Mouse (Mus musculus) lung, adult 18-20 months (tissue): ENCODE results near the gene Kif5c.

Experiments
- DNase-seq, 2 experiments: peaks; one replicate each; pipeline ENCODE4 v3.0.0; 2022; ENCODE audit warnings: mixed read lengths in 2 of 2

Kif5c gene

DNA sequence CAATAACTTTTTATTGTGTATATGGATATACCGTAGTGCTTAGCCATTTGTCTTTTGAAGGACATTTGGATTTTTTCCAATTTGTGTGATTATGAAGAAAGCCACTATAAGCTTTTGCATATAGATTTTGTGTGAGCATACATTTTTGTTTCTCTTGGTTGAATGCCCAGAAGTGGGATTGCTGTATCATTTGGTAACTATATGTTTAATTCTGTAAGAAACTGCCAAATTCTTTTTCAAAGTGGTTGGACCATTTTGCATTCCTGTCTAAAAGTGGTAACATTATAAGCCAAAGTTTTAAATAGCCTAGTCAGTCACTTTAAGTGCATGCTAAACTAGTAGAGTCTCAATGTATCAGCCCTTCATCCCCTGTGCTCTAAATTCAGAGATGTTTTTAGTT, 6.5 kb downstream of the Kif5c start:
- no peak for DNase-seq

- no peak for DNase-seq
These were observed 8.5 kb downstream of the Kif5c start for GRCm38 (mm10) chr2:49627611-49628010.

DNA sequence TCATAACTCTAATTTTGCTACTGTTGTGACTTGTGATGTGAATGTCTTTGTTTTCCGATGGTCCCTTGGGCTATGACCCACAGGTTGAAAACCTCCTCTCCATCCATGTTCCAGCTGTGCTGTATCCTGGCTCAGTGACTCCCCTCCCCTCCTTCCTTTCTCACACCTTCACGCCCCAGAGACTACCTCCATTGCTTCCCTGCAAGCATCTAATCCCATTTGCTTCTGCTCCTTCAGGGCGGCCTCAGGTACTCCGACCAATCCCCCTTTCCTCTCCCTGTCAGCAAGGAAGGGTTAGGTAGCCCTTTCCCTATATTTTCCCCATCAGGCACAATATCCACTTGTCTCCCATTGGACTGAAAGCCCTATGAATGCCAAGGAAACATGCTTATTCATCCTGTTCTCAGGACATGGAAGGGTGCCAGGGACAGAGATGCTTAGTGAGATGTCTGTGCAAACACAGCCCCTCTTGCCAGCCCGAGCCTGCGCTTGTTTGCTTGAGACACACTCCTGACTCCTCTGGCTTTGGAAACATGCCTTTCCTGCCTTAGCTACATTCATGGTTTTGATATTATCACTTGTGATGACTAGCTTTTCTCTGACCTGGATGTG, 9.1 kb downstream of the Kif5c start:
- DNase-seq = no peak

DNA sequence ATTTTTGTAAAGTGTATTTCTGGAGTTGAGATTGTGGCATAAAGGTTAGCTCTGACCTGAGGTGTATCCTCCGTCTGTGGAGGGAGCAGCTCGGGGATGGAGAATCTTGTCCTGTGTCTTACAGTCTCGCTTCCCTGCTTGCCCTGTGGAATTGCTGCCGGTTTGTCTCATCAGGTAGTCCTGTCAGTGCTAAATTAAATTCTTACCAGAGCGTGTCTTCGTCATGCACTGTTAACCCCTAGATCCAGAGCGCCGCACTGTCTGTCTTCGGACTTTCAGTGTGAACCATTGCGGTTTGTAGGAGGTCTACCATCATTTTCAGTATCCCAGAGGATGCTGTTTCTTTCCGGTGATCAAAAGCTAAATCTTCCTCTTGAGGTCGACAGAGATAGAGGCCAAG, 10.1 kb downstream of the Kif5c start:
- DNase-seq = no peak

DNA sequence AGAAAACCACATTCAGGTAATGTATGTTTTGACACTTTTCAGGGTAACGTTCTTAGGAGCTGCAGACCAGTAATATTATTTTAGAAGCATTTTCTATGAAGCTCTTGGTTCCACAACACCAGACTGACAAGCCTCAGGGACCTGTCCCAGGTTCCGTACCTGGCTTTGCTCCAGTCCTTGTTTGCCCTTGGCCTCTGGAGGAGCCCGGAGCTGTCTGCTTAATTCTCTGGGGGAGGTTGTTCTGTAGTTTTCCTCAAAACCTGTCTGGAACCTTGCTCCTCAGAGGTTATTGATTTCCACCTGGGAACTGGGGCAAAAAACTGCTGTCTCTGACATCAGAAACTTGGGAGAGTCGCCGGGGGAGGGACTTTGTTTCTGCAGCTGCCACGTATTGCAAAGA, 11.5 kb downstream of the Kif5c start:
- DNase-seq = no peak

GRCm38 (mm10) chr2:49633231-49633630, 14.1 kb downstream of the Kif5c start:
- DNase-seq = no peak

GRCm38 (mm10) chr2:49642761-49643160, 23.7 kb downstream of the Kif5c start:
- no peak for DNase-seq

GRCm38 (mm10) chr2:49643756-49644155, 24.7 kb downstream of the Kif5c start:
- no peak for DNase-seq

GRCm38 (mm10) chr2:49647591-49647990, 28.5 kb downstream of the Kif5c start:
- DNase-seq = no peak

DNA sequence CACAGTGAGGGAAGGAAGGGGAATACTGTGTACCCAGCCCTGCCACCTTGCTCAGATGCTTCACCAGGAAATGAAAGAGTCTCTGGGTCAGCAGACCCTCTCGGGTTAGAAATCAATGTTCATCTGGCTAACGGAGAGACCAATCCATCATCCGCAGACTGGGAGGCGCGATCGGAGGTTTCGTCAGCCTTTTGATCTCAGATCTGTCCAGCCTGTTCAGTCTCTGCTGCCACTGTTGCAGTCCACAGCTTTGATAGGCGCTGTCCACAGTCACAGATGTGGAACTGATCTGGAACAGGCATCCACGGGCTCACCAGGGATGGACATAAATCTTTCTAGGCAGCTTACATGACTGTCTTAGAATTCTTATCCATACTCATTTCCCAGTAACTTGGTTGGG, 29.2 kb downstream of the Kif5c start:
- no peak for DNase-seq

- no peak for DNase-seq
These were observed 29.7 kb downstream of the Kif5c start for GRCm38 (mm10) chr2:49648806-49649205.

DNA sequence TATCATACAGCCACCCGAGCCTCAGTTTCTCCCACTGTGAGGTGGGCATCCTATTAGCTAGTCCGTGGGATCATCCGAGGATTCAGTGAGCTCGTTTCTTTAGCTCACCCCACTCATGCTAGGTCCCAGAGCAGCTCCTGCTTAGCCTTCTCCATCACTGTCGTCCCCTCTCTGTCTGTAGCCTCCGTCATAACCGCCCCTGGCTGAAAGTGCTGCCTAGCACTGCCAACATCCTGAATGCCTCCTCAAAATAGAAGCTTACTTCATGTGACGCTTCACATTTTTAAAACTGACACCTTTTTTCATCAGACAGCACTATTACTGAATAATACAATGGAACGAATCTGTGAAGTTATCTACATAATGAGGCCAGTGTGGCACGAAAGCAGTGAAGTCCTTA, 30.1 kb downstream of the Kif5c start:
- no peak for DNase-seq

- DNase-seq = no peak
These were observed 32.6 kb downstream of the Kif5c start for GRCm38 (mm10) chr2:49651737-49652136.

GRCm38 (mm10) chr2:49654606-49655005, 35.5 kb downstream of the Kif5c start:
- no peak for DNase-seq

DNA sequence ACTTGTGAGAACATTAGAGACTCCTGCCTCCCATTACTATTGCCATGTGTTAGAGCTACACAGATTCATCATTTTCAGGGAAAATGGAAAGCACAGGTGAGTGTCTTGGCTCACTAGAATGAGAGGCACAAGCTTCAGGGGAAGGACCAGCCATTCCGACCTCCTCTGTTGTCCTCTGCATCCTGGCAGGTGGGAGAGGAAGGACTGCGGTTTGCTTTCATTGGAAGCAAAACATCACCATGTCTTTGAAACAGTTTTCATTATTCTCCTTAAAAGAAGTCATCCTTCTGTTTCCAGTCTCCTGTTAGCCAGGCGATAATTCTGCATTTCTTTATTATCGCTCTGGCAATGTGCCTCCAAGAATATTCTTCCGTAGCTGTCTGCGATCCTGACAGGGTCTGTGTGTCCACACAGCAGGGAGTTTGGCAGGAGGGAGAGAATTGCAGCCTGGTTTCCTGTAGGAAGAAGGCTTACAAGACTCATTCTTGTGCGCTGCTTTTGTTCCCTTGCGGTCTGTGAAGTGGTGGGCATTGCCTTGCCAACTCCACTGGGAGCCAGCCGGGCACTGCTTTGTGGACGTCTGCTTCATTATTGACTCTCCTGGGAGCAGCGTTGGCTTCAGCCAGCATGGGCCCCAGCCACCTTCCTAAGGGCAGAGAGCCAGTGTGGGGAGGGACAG, 36.2 kb downstream of the Kif5c start:
- peak; percentile 22 to 53 for DNase-seq

DNA sequence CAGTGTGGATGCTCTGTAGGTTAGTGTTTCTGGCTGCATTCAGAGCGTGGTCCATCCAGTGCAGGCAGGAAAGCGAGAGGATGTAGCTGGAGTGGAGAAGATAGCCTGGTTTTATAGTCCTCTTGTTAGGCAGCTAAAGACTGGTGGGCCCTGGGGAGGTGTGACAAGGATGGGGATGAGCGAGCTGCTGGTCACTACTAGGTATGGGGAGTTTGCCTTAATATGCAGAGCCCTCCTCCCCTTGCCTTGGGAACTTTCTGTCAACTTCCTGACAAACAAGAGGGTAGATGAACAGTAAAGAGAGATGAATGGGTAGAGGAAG, 36.7 kb downstream of the Kif5c start:
- DNase-seq = no peak

GRCm38 (mm10) chr2:49656988-49657387, 37.9 kb downstream of the Kif5c start:
- no peak for DNase-seq

DNA sequence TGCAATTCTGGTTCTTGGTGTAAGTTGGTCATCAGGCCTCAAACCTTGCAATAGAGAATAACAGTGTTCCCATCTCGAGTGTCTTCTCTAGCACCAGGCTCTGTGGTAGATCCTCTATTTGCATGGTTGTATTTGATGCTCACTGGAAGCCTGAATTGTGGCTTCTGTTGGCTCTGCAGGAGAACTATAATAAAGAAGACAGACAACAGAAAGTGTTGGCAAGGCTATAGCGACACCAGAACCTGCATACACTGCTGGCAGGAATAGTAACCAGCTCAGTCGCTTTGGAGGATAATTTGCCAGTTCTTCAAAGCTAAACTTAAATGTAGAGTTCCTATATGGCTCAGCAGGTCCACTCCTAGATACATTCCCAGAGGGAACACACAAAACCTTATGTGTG, 38.6 kb downstream of the Kif5c start:
- DNase-seq = no peak

DNA sequence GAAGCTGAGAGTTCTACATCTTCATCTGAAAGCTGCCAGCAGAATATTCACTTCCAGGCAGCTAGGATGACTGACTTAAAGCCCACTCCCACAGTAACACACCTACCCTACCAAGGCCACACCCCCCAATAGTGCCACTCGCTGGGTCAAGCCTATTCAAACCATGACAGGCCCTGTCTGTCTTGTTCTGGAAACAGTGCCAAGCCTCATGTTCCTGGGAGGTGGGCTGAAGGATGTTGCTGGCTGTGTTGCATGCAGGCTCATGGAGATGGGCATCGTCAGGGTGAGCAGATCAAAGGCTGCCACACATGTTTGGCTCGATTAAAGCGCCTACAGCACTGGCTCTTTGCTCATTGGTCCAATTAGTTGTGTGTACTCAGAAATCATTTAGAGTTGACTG, 39.9 kb downstream of the Kif5c start:
- no peak for DNase-seq

GRCm38 (mm10) chr2:49659964-49660363, 40.9 kb downstream of the Kif5c start:
- no peak for DNase-seq

DNA sequence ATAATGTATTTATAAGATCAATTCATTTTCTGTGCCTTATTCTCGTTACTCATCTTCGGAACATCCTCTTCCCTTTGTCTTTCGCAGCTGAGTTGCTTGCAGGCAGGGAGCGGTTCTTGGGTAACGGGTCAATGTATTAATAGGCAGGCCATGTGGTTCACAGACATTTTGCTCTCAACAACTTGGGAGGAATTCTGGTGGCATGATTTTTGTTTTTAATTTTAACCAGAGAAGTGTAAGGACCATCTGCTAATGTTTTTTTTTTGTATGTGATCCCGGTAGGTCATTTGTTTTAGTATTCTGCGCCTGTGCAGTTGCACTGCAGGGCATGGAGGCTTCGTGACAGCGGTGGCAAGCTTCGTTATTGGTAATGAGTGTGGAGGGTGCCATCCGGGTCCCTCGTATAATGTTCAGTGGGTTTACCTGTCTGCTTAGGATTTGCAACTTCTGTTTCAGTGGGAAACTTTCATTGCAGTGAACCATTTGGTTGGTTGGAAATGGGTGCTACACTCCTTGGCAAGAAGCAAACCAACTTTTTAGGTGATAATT, 41.4 kb downstream of the Kif5c start:
- DNase-seq = no peak

DNA sequence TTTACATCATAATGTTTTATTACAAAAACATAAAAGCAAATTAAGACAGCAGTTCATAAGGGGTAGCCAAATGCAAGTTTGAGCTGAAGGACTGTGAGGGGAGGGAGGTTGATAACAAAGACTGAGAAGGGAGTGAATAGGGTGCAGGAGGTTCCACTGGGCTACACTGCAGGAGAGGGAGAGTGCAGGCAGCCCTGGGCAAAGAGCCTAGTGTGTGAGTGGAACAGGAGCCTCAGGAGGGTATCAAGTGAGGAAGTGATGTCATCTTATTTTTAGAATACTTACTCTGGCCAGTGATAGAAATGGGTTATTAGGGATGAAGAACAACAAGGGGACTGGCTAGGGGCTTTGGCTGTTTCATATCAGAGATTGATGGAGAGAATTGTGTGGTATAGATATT, 42.2 kb downstream of the Kif5c start:
- no peak for DNase-seq

- DNase-seq = no peak
These were observed 42.8 kb downstream of the Kif5c start for GRCm38 (mm10) chr2:49661872-49662271.

- no peak for DNase-seq
These were observed 52.8 kb downstream of the Kif5c start for GRCm38 (mm10) chr2:49671753-49672500.
